8 mouse cellular contexts compared by ENCODE assay signal in the genomic region with DNA sequence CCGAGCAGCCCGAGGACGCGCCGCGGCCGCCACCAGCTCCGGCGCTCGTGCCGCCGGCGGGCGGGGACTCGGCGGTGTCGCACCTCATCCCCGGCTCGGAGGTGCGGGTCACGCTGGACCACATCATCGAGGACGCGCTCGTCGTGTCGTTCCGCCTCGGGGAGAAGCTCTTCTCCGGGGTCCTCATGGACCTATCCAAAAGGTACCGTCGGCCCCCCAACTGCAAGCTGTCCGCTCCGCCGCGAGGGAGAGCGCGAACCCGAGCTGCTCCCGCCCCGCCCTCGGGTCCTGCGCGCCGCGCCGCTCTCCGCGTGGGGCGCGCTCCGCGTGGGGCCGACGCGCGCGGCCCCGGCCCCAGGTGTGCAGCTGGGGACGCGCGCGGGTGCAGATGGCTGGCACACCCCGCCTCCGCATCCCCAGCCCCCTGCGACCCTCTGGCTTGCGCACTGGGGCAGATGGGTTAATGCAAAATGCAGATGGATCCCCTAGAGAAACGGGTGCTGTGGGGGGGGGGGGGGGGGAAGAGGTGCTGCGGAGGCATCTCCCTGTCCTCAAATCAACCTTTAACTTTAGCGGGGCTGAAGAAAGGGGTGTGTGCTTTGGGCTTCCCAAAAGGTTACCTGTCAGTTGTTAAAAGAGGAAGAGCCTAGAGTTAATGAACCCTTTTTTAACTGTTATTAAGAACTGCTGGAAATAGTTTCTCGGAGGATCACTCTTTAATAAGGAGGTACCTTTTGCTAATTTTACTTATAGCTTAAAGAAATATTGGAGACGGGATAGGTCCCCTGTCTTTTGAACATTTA. TPM values are rescaled to one million over a fixed set of nuclear protein-coding genes. Genes with fewer than 3 reads are reported as not detected.
DNase-seq lines count a peak whose midpoint lies in the region; ATAC-seq and TF ChIP-seq lines count a peak whose summit lies in the region.

No protein-coding gene starts in this region.

- peaks cover 42% of the 10 kb centered on the region for H3K36me3 ChIP-seq in E14TG2a.4 (ENCODE audit: insufficient read depth, low read length)
- H3K36me3 ChIP-seq in forebrain, embryonic 11.5 days (ENCODE audit: control insufficient read depth, insufficient read depth, low read length), result no peaks in the 10 kb centered on the region
- peaks cover 7% of the 10 kb centered on the region; the same call in 1 of the 2 replicates for H3K36me3 ChIP-seq in heart, embryonic 16.5 days (ENCODE audit: control insufficient read depth, insufficient read depth)
- H3K36me3 ChIP-seq in liver, postnatal 0 days (replicated peaks; ENCODE audit: insufficient read depth, low read length), result peaks cover 20% of the 10 kb centered on the region
- 0 out of 2 replicates have a peak, but pooled peaks cover 2% of the 10 kb centered on the region for H3K36me3 ChIP-seq in neural tube, embryonic 14.5 days (ENCODE audit: control insufficient read depth, insufficient read depth, low read length)

- H3K9ac ChIP-seq in forebrain, embryonic 11.5 days (ENCODE audit: low read length), result peak overlapping the region; percentile 97
- H3K9ac ChIP-seq in heart, embryonic 16.5 days (ENCODE audit: low read length), result peak overlapping the region; percentile 90
- peak overlapping the region; percentile 98 for H3K9ac ChIP-seq in liver, postnatal 0 days (replicated peaks)
- peak overlapping the region; percentile 96 for H3K9ac ChIP-seq in neural tube, embryonic 14.5 days (replicated peaks; ENCODE audit: low read depth, low read length)

- TF ChIP-seq CTCF in E14TG2a.4 (conservative IDR thresholded peaks at IDR 0.05; ENCODE audit: low read length), result no peak
- TF ChIP-seq CTCF in liver, postnatal 0 days (IDR thresholded peaks at IDR 0.05; ENCODE audit: low read depth), result no peak

- ATAC-seq in forebrain, embryonic 11.5 days (replicated peaks; ENCODE audit: low FRiP score), result peak; percentile 47; the same call in 1 of the 2 replicates
- peak; percentile 21 for ATAC-seq in heart, embryonic 16.5 days (replicated peaks; ENCODE audit: extremely low read depth, insufficient read depth, low FRiP score)
- ATAC-seq in liver, postnatal 0 days, result peak; percentile 26
- peak; percentile 33 for ATAC-seq in neural tube, embryonic 14.5 days (ENCODE audit: low read depth)

- H3K4me3 ChIP-seq in E14TG2a.4 (replicated peaks; ENCODE audit: low read length), result peak overlapping the region; percentile 88
- H3K4me3 ChIP-seq in forebrain, embryonic 11.5 days (ENCODE audit: low read depth, low read length), result peak overlapping the region; percentile 96
- H3K4me3 ChIP-seq in heart, embryonic 16.5 days (ENCODE audit: low read length), result peak overlapping the region; percentile 88
- peak overlapping the region; percentile 91 for H3K4me3 ChIP-seq in liver, postnatal 0 days (ENCODE audit: low read depth, low read length)
- H3K4me3 ChIP-seq in neural tube, embryonic 14.5 days (ENCODE audit: low read depth, low read length), result peak overlapping the region; percentile 86

- H3K27me3 ChIP-seq in E14TG2a.4 (ENCODE audit: insufficient read depth, low read length), result no peaks in the 10 kb centered on the region
- H3K27me3 ChIP-seq in forebrain, embryonic 11.5 days (ENCODE audit: control insufficient read depth, insufficient read depth, low read length), result no peaks in the 10 kb centered on the region
- H3K27me3 ChIP-seq in heart, embryonic 16.5 days (ENCODE audit: control insufficient read depth, insufficient read depth, low read length), result no peaks in the 10 kb centered on the region
- H3K27me3 ChIP-seq in liver, postnatal 0 days (ENCODE audit: insufficient read depth, low read length), result no peaks in the 10 kb centered on the region
- H3K27me3 ChIP-seq in neural tube, embryonic 14.5 days (ENCODE audit: control insufficient read depth, insufficient read depth, low read length), result no peaks in the 10 kb centered on the region

- peaks cover 3% of the 10 kb centered on the region; the same call in 1 of the 2 replicates for H3K9me3 ChIP-seq in E14TG2a.4 (ENCODE audit: low read length)
- H3K9me3 ChIP-seq in forebrain, embryonic 11.5 days (ENCODE audit: control insufficient read depth, low read length), result no peaks in the 10 kb centered on the region
- no peaks in the 10 kb centered on the region for H3K9me3 ChIP-seq in heart, embryonic 16.5 days (replicated peaks; ENCODE audit: control insufficient read depth, low read length)
- H3K9me3 ChIP-seq in liver, postnatal 0 days (ENCODE audit: low read length), result no peaks in the 10 kb centered on the region
- no peaks in the 10 kb centered on the region for H3K9me3 ChIP-seq in neural tube, embryonic 14.5 days (ENCODE audit: control insufficient read depth, low read length)

- peak; percentile 42 for DNase-seq in c-Kit-negative CD71-positive TER-119-positive erythroid progenitor cells, embryonic 14.5 days (ENCODE audit: low read depth, low spot score)
- peak; percentile 79 for DNase-seq in forebrain, embryonic 11.5 days (ENCODE audit: low spot score)
- DNase-seq in kidney, postnatal 36 days, result peak; percentile 29 to 75
- peak; percentile 76 for DNase-seq in liver, postnatal 0 days
- DNase-seq in thymus, adult 18-20 months, result peak; percentile 59 to 62

- 2% methylated on average over 57 of the region's 72 CpGs for WGBS in forebrain, embryonic 11.5 days
- WGBS in heart, embryonic 16.5 days, result 1% methylated on average over 66 of the region's 72 CpGs
- WGBS in liver, postnatal 0 days (ENCODE audit: insufficient replicate concordance), result under 1% methylated on average over 63 of the region's 72 CpGs
- 2% methylated on average over 51 of the region's 72 CpGs for WGBS in neural tube, embryonic 14.5 days

- H3K4me1 ChIP-seq in E14TG2a.4 (replicated peaks; ENCODE audit: low read depth, low read length), result peaks cover 45% of the 10 kb centered on the region
- peaks cover 2% of the 10 kb centered on the region; the same call in 1 of the 2 replicates for H3K4me1 ChIP-seq in forebrain, embryonic 11.5 days (replicated peaks; ENCODE audit: control insufficient read depth, insufficient read depth, low read length)
- peaks cover 8% of the 10 kb centered on the region for H3K4me1 ChIP-seq in heart, embryonic 16.5 days (ENCODE audit: control insufficient read depth, insufficient read depth, low read length)
- peaks cover 13% of the 10 kb centered on the region for H3K4me1 ChIP-seq in liver, postnatal 0 days (ENCODE audit: insufficient read depth)
- H3K4me1 ChIP-seq in neural tube, embryonic 14.5 days (ENCODE audit: control insufficient read depth, insufficient read depth, low read length), result peaks cover 12% of the 10 kb centered on the region; the same call in 1 of the 2 replicates

- no peak for TF ChIP-seq EP300 in liver, postnatal 0 days (IDR thresholded peaks at IDR 0.05; ENCODE audit: low read depth)

- peak overlapping the region; percentile 90 for H3K27ac ChIP-seq in forebrain, embryonic 11.5 days (ENCODE audit: low read depth, low read length)
- peak overlapping the region; percentile 92 for H3K27ac ChIP-seq in heart, embryonic 16.5 days (ENCODE audit: low read length)
- H3K27ac ChIP-seq in liver, postnatal 0 days (ENCODE audit: low read depth), result peak overlapping the region; percentile 93
- H3K27ac ChIP-seq in neural tube, embryonic 14.5 days (ENCODE audit: low read depth, low read length), result peak overlapping the region; percentile 95

- H3K4me2 ChIP-seq in forebrain, embryonic 11.5 days (ENCODE audit: low read depth, low read length, severe bottlenecking), result peak overlapping the region; percentile 68
- H3K4me2 ChIP-seq in heart, embryonic 16.5 days (ENCODE audit: low read depth, low read length), result peak overlapping the region; percentile 90
- peak overlapping the region; percentile 96 for H3K4me2 ChIP-seq in liver, postnatal 0 days (ENCODE audit: low read depth, low read length)
- peak overlapping the region; percentile 71 for H3K4me2 ChIP-seq in neural tube, embryonic 14.5 days (ENCODE audit: low read depth, low read length)

RNA-seq across cellular contexts. Expression of gene Pwwp2a, which starts 0.8 kb away (rescaled TPM):
- 44.7 and 46.0 TPM in 2 replicates for polyA plus RNA-seq in forebrain, embryonic 11.5 days (2014; fragmentation: Nextera tagmentation; extraction: Ambion mirVana)
- 15.5 and 17.4 TPM in 2 replicates for polyA plus RNA-seq in heart, embryonic 16.5 days (2015; fragmentation: Nextera tagmentation; extraction: Ambion mirVana)
- polyA plus RNA-seq in liver, postnatal 0 days (2015; fragmentation: Nextera tagmentation; extraction: Ambion mirVana), result 6.9 and 7.1 TPM in 2 replicates
- polyA plus RNA-seq in neural tube, embryonic 14.5 days (2014; fragmentation: Nextera tagmentation; extraction: Ambion mirVana), result 41.7 and 45.2 TPM in 2 replicates

Comparison
In these comparisons a context has a peak if more than half of its experiments do, and no peak if none do; other contexts are left out.
1. Peak in every context shown above with its lines: DNase-seq, ATAC-seq, H3K4me3 ChIP-seq and H3K27ac ChIP-seq.